Mouse (Mus musculus) cerebellum, adult 2 months (tissue): ENCODE results near the gene Cby3.

Experiments
- CTCF ChIP-seq: fragments of 200-500 bp; IDR thresholded peaks from 2 replicates; pipeline ENCODE4 v1.5.1; 2011; ENCODE audit warnings: low read depth, mild to moderate bottlenecking, control low read depth, low read length, moderate library complexity, borderline replicate concordance; ENCODE audit not compliant: insufficient read depth
- POLR2A ChIP-seq: fragments of 200-500 bp; IDR thresholded peaks from 2 replicates; pipeline ENCODE4 v1.6.1; 2011; ENCODE audit warnings: low read length, control low read depth, borderline replicate concordance; ENCODE audit not compliant: insufficient read depth

GRCm38 (mm10) chr11:50321239-50321638, 33.0 kb upstream of the Cby3 start:
- TF ChIP-seq CTCF (no peak), POLR2A (no peak)
